Mouse (Mus musculus) stomach, postnatal 0 days (tissue): Measurements from ENCODE around the gene Sergef.

Experiments
- CTCF ChIP-seq: IDR thresholded peaks from 2 replicates; pipeline ENCODE4 v1.5.1; 2016; ENCODE audit warnings: antibody characterized with exemption, low read depth, mild to moderate bottlenecking, moderate library complexity
- EP300 ChIP-seq: optimal IDR thresholded peaks from 2 replicates; pipeline ENCODE3; 2016; ENCODE audit warnings: antibody characterized with exemption

DNA sequence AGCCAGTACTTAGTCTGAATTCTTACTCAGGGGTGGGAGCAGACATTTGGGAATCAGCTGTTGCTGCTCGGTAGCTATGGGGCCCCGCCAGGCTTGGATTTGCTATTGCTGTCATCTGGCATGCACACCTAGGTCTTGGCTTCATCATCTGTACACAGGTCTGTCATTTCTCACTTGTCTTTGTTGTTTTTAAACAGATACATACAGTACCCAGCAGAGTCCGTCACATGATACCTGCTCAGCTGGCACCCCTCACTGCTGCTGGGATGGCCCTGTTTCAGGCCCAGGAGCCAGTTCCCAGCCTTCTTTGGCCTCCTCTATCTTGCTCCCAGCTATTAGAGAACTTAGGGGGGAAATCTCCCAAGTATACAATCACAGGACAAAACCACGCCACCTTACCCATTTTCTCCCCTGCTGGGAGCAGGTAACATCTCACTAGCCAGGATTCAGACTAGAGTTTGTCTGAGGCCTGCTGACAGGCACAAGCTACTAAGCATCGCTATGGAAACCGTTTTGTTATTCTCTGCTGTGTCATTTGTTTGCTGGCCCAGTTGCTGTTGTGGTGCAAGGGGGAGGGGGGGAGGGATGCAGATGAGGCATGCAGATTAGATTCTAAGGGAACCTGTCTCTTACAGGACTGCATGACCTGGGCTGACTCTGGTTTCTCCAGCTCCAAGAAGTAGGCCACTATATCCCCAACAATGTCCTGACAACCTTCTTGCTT is 190.5 kb downstream of the Sergef start:
- TF ChIP-seq EP300 = no peak
- TF ChIP-seq CTCF = no peak
